In genomic region chr11:72469217-72469616, GRCm38 (mm10) we compare ENCODE assay signal across 8 mouse cellular contexts. TPM values are rescaled to one million over a fixed set of nuclear protein-coding genes. Genes with fewer than 3 reads are reported as not detected.
DNase-seq lines count a peak whose midpoint lies in the region; ATAC-seq and TF ChIP-seq lines count a peak whose summit lies in the region.

No protein-coding gene starts in this region.

- no peaks in the 10 kb centered on the region for H3K36me3 ChIP-seq in intestine, embryonic 16.5 days (ENCODE audit: control insufficient read depth, insufficient read depth, low read length)
- H3K36me3 ChIP-seq in neural tube, embryonic 14.5 days (ENCODE audit: control insufficient read depth, insufficient read depth, low read length) = peaks cover 6% of the 10 kb centered on the region; the same call in 1 of the 2 replicates

- peaks cover 48% of the 10 kb centered on the region for H3K4me1 ChIP-seq in intestine, embryonic 16.5 days (ENCODE audit: control insufficient read depth, insufficient read depth, low read length)
- peaks cover 8% of the 10 kb centered on the region; the same call in 1 of the 2 replicates for H3K4me1 ChIP-seq in neural tube, embryonic 14.5 days (ENCODE audit: control insufficient read depth, insufficient read depth, low read length)

- no peak overlapping the region for H3K4me2 ChIP-seq in intestine, embryonic 16.5 days (ENCODE audit: low read depth, low read length)
- no peak overlapping the region for H3K4me2 ChIP-seq in neural tube, embryonic 14.5 days (ENCODE audit: low read depth, low read length)

- H3K27me3 ChIP-seq in intestine, embryonic 16.5 days (replicated peaks; ENCODE audit: control insufficient read depth, insufficient read depth, low read length) = no peaks in the 10 kb centered on the region
- no peaks in the 10 kb centered on the region for H3K27me3 ChIP-seq in neural tube, embryonic 14.5 days (ENCODE audit: control insufficient read depth, insufficient read depth, low read length)

- no peaks in the 10 kb centered on the region for H3K9me3 ChIP-seq in intestine, embryonic 16.5 days (ENCODE audit: control insufficient read depth, low read length)
- no peaks in the 10 kb centered on the region for H3K9me3 ChIP-seq in neural tube, embryonic 14.5 days (ENCODE audit: control insufficient read depth, low read length)

- peak overlapping the region; percentile 73 for H3K27ac ChIP-seq in layer of hippocampus, adult 2 months
- peak overlapping the region; percentile 21 for H3K27ac ChIP-seq in intestine, embryonic 16.5 days (ENCODE audit: low read length)
- no peak overlapping the region for H3K27ac ChIP-seq in neural tube, embryonic 14.5 days (ENCODE audit: low read depth, low read length)

- 33% methylated on average over 5 of the region's 5 CpGs for WGBS in intestine, embryonic 16.5 days
- WGBS in neural tube, embryonic 14.5 days = 30% methylated on average over 5 of the region's 5 CpGs

- no peak for TF ChIP-seq CTCF in layer of hippocampus, adult 2 months (conservative IDR thresholded peaks at IDR 0.05)

- no peak overlapping the region for H3K4me3 ChIP-seq in layer of hippocampus, adult 2 months
- H3K4me3 ChIP-seq in intestine, embryonic 16.5 days (ENCODE audit: low read length) = no peak overlapping the region
- no peak overlapping the region for H3K4me3 ChIP-seq in neural tube, embryonic 14.5 days (ENCODE audit: low read depth, low read length)

- 0 out of 2 replicates have a peak overlapping the region, but pooled peaks have one; percentile 2 for H3K9ac ChIP-seq in intestine, embryonic 16.5 days (ENCODE audit: low read depth, low read length)
- H3K9ac ChIP-seq in neural tube, embryonic 14.5 days (replicated peaks; ENCODE audit: low read depth, low read length) = no peak overlapping the region

- peak in 1 of 2 experiments; percentile 44 for DNase-seq in layer of hippocampus, adult 2 months (ENCODE audit: low spot score in 2 of 2)
- DNase-seq in layer of hippocampus, adult 9-10 months (ENCODE audit: low spot score) = no peak
- DNase-seq in brain, adult 2 months (ENCODE audit: low read depth, low spot score) = peak; percentile 74
- peak; percentile 82 to 90 for DNase-seq in heart, adult 18-20 months
- DNase-seq in liver = peak; percentile 59

- ATAC-seq in intestine, embryonic 16.5 days = peak; percentile 29
- ATAC-seq in neural tube, embryonic 14.5 days (ENCODE audit: low read depth) = peak; percentile 66; the same call in 1 of the 2 replicates
- ATAC-seq in activated CD4-positive, CD25-positive, alpha-beta regulatory T cell, adult 4 months = no peak

RNA-seq across cellular contexts. Expression of gene Spns2, which starts 20.5 kb away (rescaled TPM):
- 100 to 1,000 TPM; 101 to 105 TPM for total RNA-seq in layer of hippocampus, adult 2 months (2021)
- total RNA-seq in heart, adult 18-20 months (2021) = 1 to 10 TPM; 6.3 to 9.0 TPM
- 5.9 and 7.5 TPM in 2 replicates for polyA plus RNA-seq in intestine, embryonic 16.5 days (2015; fragmentation: Nextera tagmentation; extraction: Ambion mirVana)
- polyA plus RNA-seq in neural tube, embryonic 14.5 days (2014; fragmentation: Nextera tagmentation; extraction: Ambion mirVana) = 12.1 and 15.1 TPM in 2 replicates
- not detected for polyA plus RNA-seq in activated CD4-positive, CD25-positive, alpha-beta regulatory T cell, adult 4 months (2017; shearing (Covaris generic))

RNA-seq across cellular contexts. Expression of gene Mybbp1a, which starts 28.1 kb away (rescaled TPM):
- total RNA-seq in layer of hippocampus, adult 2 months (2021) = 10 to 100 TPM; 55.7 to 56.2 TPM
- 10 to 100 TPM; 43.1 to 47.5 TPM for total RNA-seq in heart, adult 18-20 months (2021)
- polyA plus RNA-seq in intestine, embryonic 16.5 days (2015; fragmentation: Nextera tagmentation; extraction: Ambion mirVana) = 119 and 141 TPM in 2 replicates
- 55.1 and 63.5 TPM in 2 replicates for polyA plus RNA-seq in neural tube, embryonic 14.5 days (2014; fragmentation: Nextera tagmentation; extraction: Ambion mirVana)
- 10 to 100 TPM; 55.5 to 77.9 TPM for polyA plus RNA-seq in activated CD4-positive, CD25-positive, alpha-beta regulatory T cell, adult 4 months (2017; shearing (Covaris generic))

RNA-seq across cellular contexts. Expression of gene Ggt6, which starts 33.9 kb away (rescaled TPM):
- total RNA-seq in layer of hippocampus, adult 2 months (2021) = not detected
- total RNA-seq in heart, adult 18-20 months (2021) = not detected
- polyA plus RNA-seq in intestine, embryonic 16.5 days (2015; fragmentation: Nextera tagmentation; extraction: Ambion mirVana) = 19.2 and 21.2 TPM in 2 replicates
- polyA plus RNA-seq in neural tube, embryonic 14.5 days (2014; fragmentation: Nextera tagmentation; extraction: Ambion mirVana) = not detected in 2 replicates
- not detected for polyA plus RNA-seq in activated CD4-positive, CD25-positive, alpha-beta regulatory T cell, adult 4 months (2017; shearing (Covaris generic))

RNA-seq across cellular contexts. Expression of gene Smtnl2, which starts 57.7 kb away (rescaled TPM):
- 1 to 10 TPM; 2.2 to 3.8 TPM for total RNA-seq in layer of hippocampus, adult 2 months (2021)
- total RNA-seq in heart, adult 18-20 months (2021) = 10 to 100 TPM in 1 of 2 experiments, 1 to 10 TPM in 1; 9.4 to 11.3 TPM
- polyA plus RNA-seq in intestine, embryonic 16.5 days (2015; fragmentation: Nextera tagmentation; extraction: Ambion mirVana) = 27.3 and 28.9 TPM in 2 replicates
- 3.3 and 5.3 TPM in 2 replicates for polyA plus RNA-seq in neural tube, embryonic 14.5 days (2014; fragmentation: Nextera tagmentation; extraction: Ambion mirVana)
- not detected for polyA plus RNA-seq in activated CD4-positive, CD25-positive, alpha-beta regulatory T cell, adult 4 months (2017; shearing (Covaris generic))

Comparison
In these comparisons a context has a peak if more than half of its experiments do, and no peak if none do; other contexts are left out.
1. RNA of gene Ggt6, which starts 33.9 kb away (polyA plus RNA-seq): 19.2 to 21.2 TPM in intestine, embryonic 16.5 days; not detected in activated CD4-positive, CD25-positive, alpha-beta regulatory T cell, adult 4 months and not detected in neural tube, embryonic 14.5 days; every median in the first group is over 10 times any median in the second.